Mouse (Mus musculus): ENCODE results near the gene Gpbar1. TPM values are rescaled to one million over a fixed set of nuclear protein-coding genes. Genes with fewer than 3 reads are reported as not detected.
A peak's percentile ranks its signal among the peaks of the same experiment; 100 is the strongest.

Gpbar1 gene
- polyA plus RNA-seq, 1 experiment from 2014 or later = 0.42 TPM

- 83% methylated on average over 5 of the region's 5 CpGs for WGBS
- H3K36me3 ChIP-seq = peaks cover 60% of the 10 kb centered on the region
- H3K4me1 ChIP-seq (replicated peaks) = 0 out of 2 replicates have a peak, but pooled peaks cover under 1% of the 10 kb centered on the region
- no peak overlapping the region for H3K9ac ChIP-seq
- no peaks in the 10 kb centered on the region for H3K27me3 ChIP-seq
- H3K4me2 ChIP-seq = no peak overlapping the region
- no peak overlapping the region for H3K4me3 ChIP-seq
- no peak for ATAC-seq (ENCODE audit: low FRiP score)
- 0 out of 2 replicates have a peak overlapping the region, but pooled peaks have one; percentile 37 for H3K27ac ChIP-seq
- no peaks in the 10 kb centered on the region for H3K9me3 ChIP-seq
Measured at GRCm38 (mm10) chr1:74249331-74249980, 28.9 kb upstream of the Gpbar1 start.

- WGBS = 90% methylated on average over 4 of the region's 4 CpGs
Measured at GRCm38 (mm10) chr1:74250096-74250495, 28.3 kb upstream of the Gpbar1 start.

GRCm38 (mm10) chr1:74255704-74256345, 22.5 kb upstream of the Gpbar1 start:
- no peak overlapping the region for H3K4me3 ChIP-seq
- H3K27ac ChIP-seq = no peak overlapping the region
- no peaks in the 10 kb centered on the region for H3K27me3 ChIP-seq
- no peaks in the 10 kb centered on the region for H3K9me3 ChIP-seq
- 97% methylated on average over 8 of the region's 8 CpGs for WGBS
- H3K36me3 ChIP-seq = peaks cover 86% of the 10 kb centered on the region
- no peak for ATAC-seq (ENCODE audit: low FRiP score)
- H3K9ac ChIP-seq = no peak overlapping the region
- H3K4me1 ChIP-seq (replicated peaks) = no peaks in the 10 kb centered on the region
- H3K4me2 ChIP-seq = no peak overlapping the region

More at GRCm38 (mm10) chr1:74250096-74250495, 28.3 kb upstream of the Gpbar1 start:
- H3K4me1 ChIP-seq (replicated peaks) = no peaks in the 10 kb centered on the region
- H3K36me3 ChIP-seq = peaks cover 65% of the 10 kb centered on the region
- H3K9ac ChIP-seq = no peak overlapping the region
- H3K27ac ChIP-seq = no peak overlapping the region
- no peak overlapping the region for H3K4me2 ChIP-seq
- H3K4me3 ChIP-seq = no peak overlapping the region
- H3K9me3 ChIP-seq = no peaks in the 10 kb centered on the region
- no peak for ATAC-seq (ENCODE audit: low FRiP score)
- H3K27me3 ChIP-seq = no peaks in the 10 kb centered on the region

- no peak for ATAC-seq (ENCODE audit: low FRiP score)
- Histone ChIP-seq H3K9me3 (no peaks in the 10 kb centered on the region), H3K4me2 (no peak overlapping the region), H3K27me3 (no peaks in the 10 kb centered on the region), H3K27ac (no peak overlapping the region), H3K4me1 (replicated peaks) (no peaks in the 10 kb centered on the region), H3K36me3 (peaks cover 83% of the 10 kb centered on the region), H3K9ac (no peak overlapping the region), H3K4me3 (no peak overlapping the region)
- WGBS = 81% methylated on average over 4 of the region's 4 CpGs
Measured at GRCm38 (mm10) chr1:74256782-74257181, 21.6 kb upstream of the Gpbar1 start.

GRCm38 (mm10) chr1:74262510-74262909, 15.8 kb upstream of the Gpbar1 start:
- 95% methylated on average over 6 of the region's 6 CpGs for WGBS
- Histone ChIP-seq H3K4me2 (no peak overlapping the region), H3K9ac (no peak overlapping the region), H3K9me3 (no peaks in the 10 kb centered on the region), H3K27me3 (no peaks in the 10 kb centered on the region), H3K4me1 (replicated peaks) (no peaks in the 10 kb centered on the region), H3K27ac (no peak overlapping the region), H3K36me3 (peaks cover 89% of the 10 kb centered on the region), H3K4me3 (no peak overlapping the region)
- no peak for ATAC-seq (ENCODE audit: low FRiP score)

- no peaks in the 10 kb centered on the region for H3K27me3 ChIP-seq
- H3K27ac ChIP-seq = no peak overlapping the region
- no peak overlapping the region for H3K9ac ChIP-seq
- no peaks in the 10 kb centered on the region for H3K9me3 ChIP-seq
- H3K36me3 ChIP-seq = peaks cover 54% of the 10 kb centered on the region
- no peak overlapping the region for H3K4me2 ChIP-seq
- no peaks in the 10 kb centered on the region for H3K4me1 ChIP-seq (replicated peaks)
- 92% methylated on average over 8 of the region's 8 CpGs for WGBS
- ATAC-seq (ENCODE audit: low FRiP score) = no peak
- H3K4me3 ChIP-seq = no peak overlapping the region
Measured at GRCm38 (mm10) chr1:74268750-74269149, 9.6 kb upstream of the Gpbar1 start.

- 82% methylated on average over 4 of the region's 4 CpGs for WGBS
- no peaks in the 10 kb centered on the region for H3K9me3 ChIP-seq
- H3K4me2 ChIP-seq = no peak overlapping the region
- no peaks in the 10 kb centered on the region for H3K27me3 ChIP-seq
- ATAC-seq (ENCODE audit: low FRiP score) = no peak
- H3K36me3 ChIP-seq = peaks cover 25% of the 10 kb centered on the region
- no peaks in the 10 kb centered on the region for H3K4me1 ChIP-seq (replicated peaks)
- no peak overlapping the region for H3K9ac ChIP-seq
- no peak overlapping the region for H3K4me3 ChIP-seq
- no peak overlapping the region for H3K27ac ChIP-seq
Measured at GRCm38 (mm10) chr1:74271659-74272058, 6.7 kb upstream of the Gpbar1 start.

- H3K9me3 ChIP-seq = no peaks in the 10 kb centered on the region
- H3K4me1 ChIP-seq (replicated peaks) = 0 out of 2 replicates have a peak, but pooled peaks cover 3% of the 10 kb centered on the region
- H3K4me3 ChIP-seq = no peak overlapping the region
- H3K36me3 ChIP-seq = peaks cover 15% of the 10 kb centered on the region
- no peak for ATAC-seq (ENCODE audit: low FRiP score)
- no peak overlapping the region for H3K4me2 ChIP-seq
- peak overlapping the region; percentile 8; the same call in 1 of the 2 replicates for H3K9ac ChIP-seq
- no peak overlapping the region for H3K27ac ChIP-seq
- no peaks in the 10 kb centered on the region for H3K27me3 ChIP-seq
- WGBS = 45% methylated on average over 9 of the region's 9 CpGs
Measured at GRCm38 (mm10) chr1:74275015-74275414, 3.3 kb upstream of the Gpbar1 start.

- 73% methylated on average over 6 of the region's 6 CpGs for WGBS
- Histone ChIP-seq H3K36me3 (peaks cover 35% of the 10 kb centered on the region), H3K27me3 (no peaks in the 10 kb centered on the region), H3K9ac (no peak overlapping the region), H3K9me3 (no peaks in the 10 kb centered on the region), H3K4me2 (no peak overlapping the region), H3K27ac (no peak overlapping the region), H3K4me1 (replicated peaks) (peaks cover 7% of the 10 kb centered on the region; the same call in 1 of the 2 replicates), H3K4me3 (no peak overlapping the region)
- ATAC-seq (ENCODE audit: low FRiP score) = no peak
Measured at GRCm38 (mm10) chr1:74277041-74277440, 1.3 kb upstream of the Gpbar1 start.

- Histone ChIP-seq H3K27me3 (no peaks in the 10 kb centered on the region), H3K4me1 (replicated peaks) (peaks cover 14% of the 10 kb centered on the region), H3K27ac (no peak overlapping the region), H3K9ac (no peak overlapping the region), H3K4me3 (no peak overlapping the region), H3K36me3 (peaks cover 45% of the 10 kb centered on the region), H3K9me3 (no peaks in the 10 kb centered on the region), H3K4me2 (no peak overlapping the region)
- no peak for ATAC-seq (ENCODE audit: low FRiP score)
- 69% methylated on average over 8 of the region's 8 CpGs for WGBS
Measured at GRCm38 (mm10) chr1:74277883-74278537, 340 bp upstream of the Gpbar1 start.

GRCm38 (mm10) chr1:74278988-74279387, 638 bp downstream of the Gpbar1 start:
- H3K27me3 ChIP-seq = no peaks in the 10 kb centered on the region
- H3K36me3 ChIP-seq = peaks cover 47% of the 10 kb centered on the region
- no peak overlapping the region for H3K4me3 ChIP-seq
- no peak overlapping the region for H3K4me2 ChIP-seq
- WGBS = 91% methylated on average over 11 of the region's 11 CpGs
- no peak overlapping the region for H3K9ac ChIP-seq
- H3K4me1 ChIP-seq (replicated peaks) = peaks cover 23% of the 10 kb centered on the region
- H3K27ac ChIP-seq = no peak overlapping the region
- H3K9me3 ChIP-seq = no peaks in the 10 kb centered on the region
- no peak for ATAC-seq (ENCODE audit: low FRiP score)

- H3K9me3 ChIP-seq = no peaks in the 10 kb centered on the region
- H3K36me3 ChIP-seq = peaks cover 47% of the 10 kb centered on the region
- WGBS = 95% methylated on average over 14 of the region's 14 CpGs
- H3K4me1 ChIP-seq (replicated peaks) = peaks cover 29% of the 10 kb centered on the region
- no peak overlapping the region for H3K4me2 ChIP-seq
- H3K4me3 ChIP-seq = no peak overlapping the region
- ATAC-seq (ENCODE audit: low FRiP score) = no peak
- no peaks in the 10 kb centered on the region for H3K27me3 ChIP-seq
- no peak overlapping the region for H3K27ac ChIP-seq
- H3K9ac ChIP-seq = no peak overlapping the region
Measured at GRCm38 (mm10) chr1:74280591-74281325, 2.4 kb downstream of the Gpbar1 start.
